Mouse (Mus musculus): Measurements from ENCODE around the gene Mcoln2. TPM values are rescaled to one million over a fixed set of nuclear protein-coding genes. Genes with fewer than 3 reads are reported as not detected.

Gene Mcoln2
- polyA plus RNA-seq, 1 experiment from 2014 or later: 0.27 TPM

GRCm38 (mm10) chr3:146117258-146117996, 32.2 kb upstream of the Mcoln2 start, which contains the start of gene Mcoln3:
Gene Mcoln3 (plus strand): TSS chr3:146117450.
- WGBS: 9% methylated on average over 34 of the region's 35 CpGs
- ATAC-seq (replicated peaks; ENCODE audit: low FRiP score) (no peak), DNase-seq (ENCODE audit: low spot score) (no peak)
- Histone ChIP-seq H3K36me3 (ENCODE audit: control insufficient read depth, insufficient read depth, low read length) (no peaks in the 10 kb centered on the region), H3K9me3 (ENCODE audit: control insufficient read depth, low read length) (no peaks in the 10 kb centered on the region), H3K4me1 (replicated peaks; ENCODE audit: control insufficient read depth, insufficient read depth, low read length) (peaks cover 6% of the 10 kb centered on the region; the same call in 1 of the 2 replicates), H3K9ac (ENCODE audit: low read length) (no peak within 1 kb of the TSS), H3K27ac (ENCODE audit: low read depth, low read length) (no peak within 1 kb of the TSS), H3K27me3 (ENCODE audit: control insufficient read depth, insufficient read depth, low read length) (peaks cover 15% of the 10 kb centered on the region), H3K4me3 (ENCODE audit: low read depth, low read length) (0 out of 2 replicates have a peak within 1 kb of the TSS, but pooled peaks have one; percentile 5), H3K4me2 (ENCODE audit: low read depth, low read length, severe bottlenecking) (peak within 1 kb of the TSS; percentile 31; the same call in 1 of the 2 replicates)

- DNase-seq (ENCODE audit: low spot score) (no peak), ATAC-seq (replicated peaks; ENCODE audit: low FRiP score) (no peak)
- no peaks in the 10 kb centered on the region for H3K36me3 ChIP-seq (ENCODE audit: control insufficient read depth, insufficient read depth, low read length)
- H3K27ac ChIP-seq (ENCODE audit: low read depth, low read length): no peak overlapping the region
- H3K4me1 ChIP-seq (replicated peaks; ENCODE audit: control insufficient read depth, insufficient read depth, low read length): peaks cover 6% of the 10 kb centered on the region; the same call in 1 of the 2 replicates
- H3K4me2 ChIP-seq (ENCODE audit: low read depth, low read length, severe bottlenecking): no peak overlapping the region
- no peaks in the 10 kb centered on the region for H3K9me3 ChIP-seq (ENCODE audit: control insufficient read depth, low read length)
- WGBS: 48% methylated on average over 9 of the region's 9 CpGs
- peaks cover 15% of the 10 kb centered on the region for H3K27me3 ChIP-seq (ENCODE audit: control insufficient read depth, insufficient read depth, low read length)
- no peak overlapping the region for H3K4me3 ChIP-seq (ENCODE audit: low read depth, low read length)
- no peak overlapping the region for H3K9ac ChIP-seq (ENCODE audit: low read length)
Observed at GRCm38 (mm10) chr3:146117997-146118457, 31.6 kb upstream of the Mcoln2 start.

- ATAC-seq (replicated peaks; ENCODE audit: low FRiP score) (peak; percentile 62), DNase-seq (ENCODE audit: low spot score) (peak; percentile 73)
- Histone ChIP-seq H3K27ac (ENCODE audit: low read depth, low read length) (no peak overlapping the region), H3K27me3 (ENCODE audit: control insufficient read depth, insufficient read depth, low read length) (peaks cover 15% of the 10 kb centered on the region), H3K36me3 (ENCODE audit: control insufficient read depth, insufficient read depth, low read length) (no peaks in the 10 kb centered on the region), H3K4me1 (replicated peaks; ENCODE audit: control insufficient read depth, insufficient read depth, low read length) (peaks cover 6% of the 10 kb centered on the region; the same call in 1 of the 2 replicates), H3K4me3 (ENCODE audit: low read depth, low read length) (peak overlapping the region; percentile 19; the same call in 1 of the 2 replicates), H3K4me2 (ENCODE audit: low read depth, low read length, severe bottlenecking) (peak overlapping the region; percentile 54), H3K9me3 (ENCODE audit: control insufficient read depth, low read length) (no peaks in the 10 kb centered on the region), H3K9ac (ENCODE audit: low read length) (peak overlapping the region; percentile 55)
- WGBS: 6% methylated on average over 25 of the region's 25 CpGs
Observed at GRCm38 (mm10) chr3:146121310-146122124, 28.1 kb upstream of the Mcoln2 start.

- Histone ChIP-seq H3K27me3 (ENCODE audit: control insufficient read depth, insufficient read depth, low read length) (peaks cover 11% of the 10 kb centered on the region), H3K9me3 (ENCODE audit: control insufficient read depth, low read length) (no peaks in the 10 kb centered on the region), H3K4me3 (ENCODE audit: low read depth, low read length) (peak overlapping the region; percentile 19; the same call in 1 of the 2 replicates), H3K9ac (ENCODE audit: low read length) (peak overlapping the region; percentile 55; the same call in 1 of the 2 replicates), H3K4me2 (ENCODE audit: low read depth, low read length, severe bottlenecking) (peak overlapping the region; percentile 54; the same call in 1 of the 2 replicates), H3K27ac (ENCODE audit: low read depth, low read length) (no peak overlapping the region), H3K36me3 (ENCODE audit: control insufficient read depth, insufficient read depth, low read length) (no peaks in the 10 kb centered on the region), H3K4me1 (replicated peaks; ENCODE audit: control insufficient read depth, insufficient read depth, low read length) (peaks cover 6% of the 10 kb centered on the region; the same call in 1 of the 2 replicates)
- WGBS: 34% methylated on average over 3 of the region's 3 CpGs
- DNase-seq (ENCODE audit: low spot score) (no peak), ATAC-seq (replicated peaks; ENCODE audit: low FRiP score) (no peak)
Observed at GRCm38 (mm10) chr3:146122125-146122420, 27.6 kb upstream of the Mcoln2 start.

- ATAC-seq (replicated peaks; ENCODE audit: low FRiP score) (no peak), DNase-seq (ENCODE audit: low spot score) (no peak)
- Histone ChIP-seq H3K4me2 (ENCODE audit: low read depth, low read length, severe bottlenecking) (no peak overlapping the region), H3K9ac (ENCODE audit: low read length) (no peak overlapping the region), H3K9me3 (ENCODE audit: control insufficient read depth, low read length) (no peaks in the 10 kb centered on the region), H3K4me3 (ENCODE audit: low read depth, low read length) (no peak overlapping the region), H3K27me3 (ENCODE audit: control insufficient read depth, insufficient read depth, low read length) (peaks cover 4% of the 10 kb centered on the region; the same call in 1 of the 2 replicates), H3K27ac (ENCODE audit: low read depth, low read length) (no peak overlapping the region), H3K4me1 (replicated peaks; ENCODE audit: control insufficient read depth, insufficient read depth, low read length) (peaks cover 4% of the 10 kb centered on the region; the same call in 1 of the 2 replicates), H3K36me3 (ENCODE audit: control insufficient read depth, insufficient read depth, low read length) (no peaks in the 10 kb centered on the region)
- 87% methylated on average over 8 of the region's 8 CpGs for WGBS
Observed at GRCm38 (mm10) chr3:146122807-146123463, 26.7 kb upstream of the Mcoln2 start.

- DNase-seq (ENCODE audit: low spot score) (no peak), ATAC-seq (replicated peaks; ENCODE audit: low FRiP score) (no peak; the same call in 1 of the 2 replicates)
- Histone ChIP-seq H3K9me3 (ENCODE audit: control insufficient read depth, low read length) (no peaks in the 10 kb centered on the region), H3K27me3 (ENCODE audit: control insufficient read depth, insufficient read depth, low read length) (peaks cover 2% of the 10 kb centered on the region; the same call in 1 of the 2 replicates), H3K4me3 (ENCODE audit: low read depth, low read length) (no peak overlapping the region), H3K9ac (ENCODE audit: low read length) (no peak overlapping the region), H3K4me2 (ENCODE audit: low read depth, low read length, severe bottlenecking) (no peak overlapping the region), H3K36me3 (ENCODE audit: control insufficient read depth, insufficient read depth, low read length) (no peaks in the 10 kb centered on the region), H3K4me1 (replicated peaks; ENCODE audit: control insufficient read depth, insufficient read depth, low read length) (peaks cover 4% of the 10 kb centered on the region; the same call in 1 of the 2 replicates), H3K27ac (ENCODE audit: low read depth, low read length) (no peak overlapping the region)
- WGBS: 81% methylated on average over 9 of the region's 9 CpGs
Observed at GRCm38 (mm10) chr3:146123464-146123825, 26.2 kb upstream of the Mcoln2 start.

GRCm38 (mm10) chr3:146127205-146127604, 22.4 kb upstream of the Mcoln2 start:
- 79% methylated on average over 6 of the region's 6 CpGs for WGBS
- Histone ChIP-seq H3K4me1 (replicated peaks; ENCODE audit: control insufficient read depth, insufficient read depth, low read length) (no peaks in the 10 kb centered on the region), H3K9ac (ENCODE audit: low read length) (no peak overlapping the region), H3K9me3 (ENCODE audit: control insufficient read depth, low read length) (no peaks in the 10 kb centered on the region), H3K27me3 (ENCODE audit: control insufficient read depth, insufficient read depth, low read length) (no peaks in the 10 kb centered on the region), H3K4me3 (ENCODE audit: low read depth, low read length) (no peak overlapping the region), H3K4me2 (ENCODE audit: low read depth, low read length, severe bottlenecking) (no peak overlapping the region), H3K27ac (ENCODE audit: low read depth, low read length) (no peak overlapping the region), H3K36me3 (ENCODE audit: control insufficient read depth, insufficient read depth, low read length) (no peaks in the 10 kb centered on the region)
- DNase-seq (ENCODE audit: low spot score): no peak
- ATAC-seq (replicated peaks; ENCODE audit: low FRiP score): no peak

GRCm38 (mm10) chr3:146134834-146135233, 14.8 kb upstream of the Mcoln2 start:
- Histone ChIP-seq H3K27ac (ENCODE audit: low read depth, low read length) (no peak overlapping the region), H3K4me2 (ENCODE audit: low read depth, low read length, severe bottlenecking) (no peak overlapping the region), H3K9me3 (ENCODE audit: control insufficient read depth, low read length) (no peaks in the 10 kb centered on the region), H3K4me1 (replicated peaks; ENCODE audit: control insufficient read depth, insufficient read depth, low read length) (no peaks in the 10 kb centered on the region), H3K27me3 (ENCODE audit: control insufficient read depth, insufficient read depth, low read length) (no peaks in the 10 kb centered on the region), H3K36me3 (ENCODE audit: control insufficient read depth, insufficient read depth, low read length) (no peaks in the 10 kb centered on the region), H3K4me3 (ENCODE audit: low read depth, low read length) (no peak overlapping the region), H3K9ac (ENCODE audit: low read length) (no peak overlapping the region)
- WGBS: 89% methylated on average over 9 of the region's 9 CpGs
- DNase-seq (ENCODE audit: low spot score): no peak
- ATAC-seq (replicated peaks; ENCODE audit: low FRiP score): no peak
